Mouse (Mus musculus): ENCODE results near the gene Shisal2b.

- TF ChIP-seq CTCF (IDR thresholded peaks at IDR 0.05; ENCODE audit: low read depth) (no peak), EP300 (IDR thresholded peaks at IDR 0.05; ENCODE audit: low read depth) (no peak)
Measured at GRCm38 (mm10) chr13:104799566-104800182, 64.0 kb downstream of the Shisal2b start.

Measured in liver, embryonic 14.5 days (tissue).